Mouse (Mus musculus) liver, embryonic 13.5 days (tissue): ENCODE data around the gene Zfp600. TPM values are rescaled to one million over a fixed set of nuclear protein-coding genes. Genes with fewer than 3 reads are reported as not detected.

Experiments used
- polyA plus RNA-seq: library from polyadenylated mRNA; unstranded; fragments of >200 nt; fragmentation: Nextera tagmentation; extraction: Ambion mirVana; gene quantifications from 2 replicates; pipeline ENCODE4 v1.2.1, GENCODE M21; 2015

The Zfp600 gene
- polyA plus RNA-seq, 1 experiment from 2014 or later, result not detected

Other genes with a start within 250 kb of the Zfp600 start
- 0.13 and 0.28 TPM in 2 replicates for gene Zfp987, start 59.5 kb upstream of the Zfp600 start, polyA plus RNA-seq